Mouse (Mus musculus): ENCODE data around the gene Slc22a14. TPM values are rescaled to one million over a fixed set of nuclear protein-coding genes. Genes with fewer than 3 reads are reported as not detected.

Gene Slc22a14
- polyA plus RNA-seq, 1 experiment from 2014 or later, result not detected

DNA sequence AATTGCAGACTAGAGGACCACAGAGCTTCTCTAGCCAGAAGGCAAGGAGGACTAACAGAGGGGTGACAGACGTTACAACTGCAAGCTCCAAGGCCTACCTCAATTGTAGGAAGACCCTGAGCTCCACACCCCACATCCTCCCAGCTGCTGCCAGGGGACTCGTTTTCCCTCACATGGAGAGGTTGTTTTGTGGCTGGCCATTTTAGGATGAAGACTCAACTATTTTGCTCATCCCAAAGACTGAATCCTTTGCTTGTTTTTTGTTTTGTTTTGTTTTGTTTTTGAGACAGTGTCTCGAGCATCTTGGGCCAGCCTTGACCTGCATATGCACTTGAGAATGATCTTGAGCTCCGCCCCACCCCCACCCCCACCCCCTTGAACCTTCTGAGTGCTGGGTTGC is 206.5 kb downstream of the Slc22a14 start, which contains the start of gene Gm47289:
Gm47289 (plus strand) TSS at position 301 of the 400 bp plus-strand sequence.
- 58% methylated on average over 4 of the region's 4 CpGs for whole genome bisulfite sequencing
- H3K4me1 ChIP-seq, result peaks cover 9% of the 10 kb centered on the region

DNA sequence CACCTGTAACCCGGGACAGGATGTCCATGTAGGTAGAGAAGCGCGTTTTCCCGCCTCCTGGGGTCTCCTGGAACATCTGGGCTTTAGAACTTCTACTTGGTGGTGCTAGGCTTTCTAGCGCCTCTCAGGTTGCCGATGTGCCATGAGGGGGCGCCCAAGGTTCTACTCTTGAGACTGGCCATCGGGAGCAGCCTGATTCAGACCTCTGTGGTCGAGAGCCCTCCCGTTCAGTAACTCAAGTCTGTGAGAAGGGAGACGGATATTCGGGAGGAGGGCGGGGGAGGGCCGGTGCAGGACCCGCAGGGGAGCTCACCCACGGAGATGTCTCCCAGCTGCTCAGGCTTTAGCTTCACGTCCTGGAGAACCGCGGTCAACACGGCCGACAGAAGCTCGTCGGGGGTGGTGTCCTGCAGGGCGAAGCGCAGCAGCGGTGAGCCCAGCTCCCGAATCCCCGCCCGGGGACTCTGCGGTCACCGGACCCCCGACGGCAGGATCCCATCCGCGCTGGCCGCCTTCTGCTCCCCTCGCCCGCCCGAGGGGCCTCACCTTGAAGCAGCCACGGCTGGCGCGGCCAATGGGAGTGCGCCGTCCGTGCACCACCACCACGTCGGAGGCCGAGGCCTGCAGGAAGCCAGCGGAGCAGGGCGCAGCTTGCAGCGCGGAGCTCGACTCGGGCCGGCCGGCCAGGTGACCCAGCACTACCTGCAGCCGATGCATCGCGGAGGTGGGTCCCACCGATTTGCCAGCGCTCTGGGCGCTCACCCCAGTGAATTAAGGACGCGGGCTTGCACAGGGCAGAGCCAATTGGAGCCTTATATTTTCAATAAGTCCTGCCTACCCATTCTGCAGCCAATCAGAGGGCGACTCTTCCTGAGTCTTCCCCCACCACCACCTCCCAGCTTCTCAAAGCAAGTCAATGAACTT is 208.8 kb downstream of the Slc22a14 start, which contains the start of gene Acaa1b:
Acaa1b (minus strand) TSS at position 816 of the 924 bp plus-strand sequence.
- Histone ChIP-seq H3K27ac (replicated peaks) (0 out of 2 replicates have a peak within 1 kb of the TSS, but pooled peaks have one; percentile 15), H3K4me1 (peaks cover 12% of the 10 kb centered on the region)
- 2% methylated on average over 65 of the region's 65 CpGs for WGBS

More for the DNA sequence above, 206.5 kb downstream of the Slc22a14 start, which contains the start of gene Gm47289:
- H3K9me3 ChIP-seq, result no peaks in the 10 kb centered on the region
- no peak within 1 kb of the TSS for H3K27ac ChIP-seq (replicated peaks)
- H3K36me3 ChIP-seq (replicated peaks), result no peaks in the 10 kb centered on the region
- H3K27me3 ChIP-seq (replicated peaks; ENCODE audit: low read depth, poor library complexity, severe bottlenecking), result peaks cover 35% of the 10 kb centered on the region
- DNase-seq (ENCODE audit: low spot score), result no peak
- no peak within 1 kb of the TSS for H3K4me3 ChIP-seq

GRCm38 (mm10) chr9:119155826-119156225 is 209.5 kb downstream of the Slc22a14 start:
- peaks cover 12% of the 10 kb centered on the region for H3K4me1 ChIP-seq
- H3K36me3 ChIP-seq (replicated peaks), result no peaks in the 10 kb centered on the region
- peaks cover 35% of the 10 kb centered on the region for H3K27me3 ChIP-seq (replicated peaks; ENCODE audit: low read depth, poor library complexity, severe bottlenecking)
- H3K9me3 ChIP-seq, result no peaks in the 10 kb centered on the region
- no peak for DNase-seq (ENCODE audit: low spot score)
- WGBS, result 55% methylated on average over 7 of the region's 7 CpGs
- no peak overlapping the region for H3K4me3 ChIP-seq
- no peak overlapping the region for H3K27ac ChIP-seq (replicated peaks)

More for the DNA sequence above, 208.8 kb downstream of the Slc22a14 start, which contains the start of gene Acaa1b:
- peak within 1 kb of the TSS; percentile 67 for H3K4me3 ChIP-seq
- H3K27me3 ChIP-seq (replicated peaks; ENCODE audit: low read depth, poor library complexity, severe bottlenecking), result peaks cover 35% of the 10 kb centered on the region
- H3K36me3 ChIP-seq (replicated peaks), result no peaks in the 10 kb centered on the region
- H3K9me3 ChIP-seq, result no peaks in the 10 kb centered on the region
- peak; percentile 86 for DNase-seq (ENCODE audit: low spot score)

DNA sequence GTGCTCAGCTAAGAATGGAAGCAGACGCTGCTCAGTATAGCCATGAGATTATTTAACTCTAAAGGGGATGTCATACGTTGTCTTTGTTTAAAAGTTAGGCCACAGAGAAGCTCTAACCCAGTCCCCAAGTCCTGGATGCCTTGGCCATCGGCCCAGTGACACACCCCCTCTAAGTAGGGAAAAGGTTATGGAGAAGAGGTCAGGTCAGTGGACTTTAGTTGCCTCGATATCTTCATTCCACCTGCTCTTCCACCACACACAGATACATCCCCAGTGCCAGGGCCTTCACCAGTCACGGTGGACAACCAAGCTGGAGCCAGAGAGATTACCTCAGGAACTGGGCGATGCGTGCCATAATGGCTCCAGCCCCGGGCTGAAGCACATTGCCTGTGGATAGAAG is 209.9 kb downstream of the Slc22a14 start:
- Histone ChIP-seq H3K4me3 (no peak overlapping the region), H3K9me3 (no peaks in the 10 kb centered on the region), H3K36me3 (replicated peaks) (no peaks in the 10 kb centered on the region), H3K27me3 (replicated peaks; ENCODE audit: low read depth, poor library complexity, severe bottlenecking) (peaks cover 35% of the 10 kb centered on the region), H3K4me1 (peaks cover 12% of the 10 kb centered on the region), H3K27ac (replicated peaks) (no peak overlapping the region)
- DNase-seq (ENCODE audit: low spot score), result no peak
- 85% methylated on average over 8 of the region's 8 CpGs for WGBS

DNA sequence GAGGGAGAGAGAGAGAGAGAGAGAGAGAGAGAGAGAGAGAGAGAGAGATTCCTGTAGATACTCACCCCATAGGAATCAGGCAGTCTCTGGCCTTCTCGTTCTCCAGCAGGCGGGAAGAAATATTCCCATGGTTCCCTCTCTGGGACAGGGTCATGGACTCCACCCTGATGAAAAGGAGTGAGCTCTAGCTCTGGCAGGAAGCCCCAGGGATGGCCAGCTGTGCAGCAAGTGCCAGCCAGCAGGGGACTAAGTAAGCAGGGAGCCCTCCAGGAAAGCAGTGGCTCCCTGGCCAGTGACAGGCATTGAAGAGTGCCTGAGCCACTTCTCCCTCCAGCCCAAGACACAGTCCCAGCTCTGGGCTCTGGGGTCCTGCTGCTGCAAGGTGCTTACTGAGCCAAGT is 213.6 kb downstream of the Slc22a14 start:
- WGBS, result 56% methylated on average over 2 of the region's 2 CpGs
- no peak for DNase-seq (ENCODE audit: low spot score)
- Histone ChIP-seq H3K36me3 (replicated peaks) (no peaks in the 10 kb centered on the region), H3K27me3 (replicated peaks; ENCODE audit: low read depth, poor library complexity, severe bottlenecking) (peaks cover 21% of the 10 kb centered on the region), H3K4me1 (peaks cover 10% of the 10 kb centered on the region), H3K9me3 (no peaks in the 10 kb centered on the region), H3K4me3 (no peak overlapping the region), H3K27ac (replicated peaks) (no peak overlapping the region)

GRCm38 (mm10) chr9:119149601-119150000 is 215.8 kb downstream of the Slc22a14 start:
- H3K27me3 ChIP-seq (replicated peaks; ENCODE audit: low read depth, poor library complexity, severe bottlenecking), result no peaks in the 10 kb centered on the region; the same call in 1 of the 2 replicates
- 26% methylated on average over 5 of the region's 5 CpGs for WGBS
- H3K4me3 ChIP-seq, result no peak overlapping the region
- H3K9me3 ChIP-seq, result no peaks in the 10 kb centered on the region
- 0 out of 2 replicates have a peak, but pooled peaks cover 3% of the 10 kb centered on the region for H3K4me1 ChIP-seq
- H3K27ac ChIP-seq (replicated peaks), result no peak overlapping the region
- H3K36me3 ChIP-seq (replicated peaks), result no peaks in the 10 kb centered on the region
- DNase-seq (ENCODE audit: low spot score), result peak; percentile 84

DNA sequence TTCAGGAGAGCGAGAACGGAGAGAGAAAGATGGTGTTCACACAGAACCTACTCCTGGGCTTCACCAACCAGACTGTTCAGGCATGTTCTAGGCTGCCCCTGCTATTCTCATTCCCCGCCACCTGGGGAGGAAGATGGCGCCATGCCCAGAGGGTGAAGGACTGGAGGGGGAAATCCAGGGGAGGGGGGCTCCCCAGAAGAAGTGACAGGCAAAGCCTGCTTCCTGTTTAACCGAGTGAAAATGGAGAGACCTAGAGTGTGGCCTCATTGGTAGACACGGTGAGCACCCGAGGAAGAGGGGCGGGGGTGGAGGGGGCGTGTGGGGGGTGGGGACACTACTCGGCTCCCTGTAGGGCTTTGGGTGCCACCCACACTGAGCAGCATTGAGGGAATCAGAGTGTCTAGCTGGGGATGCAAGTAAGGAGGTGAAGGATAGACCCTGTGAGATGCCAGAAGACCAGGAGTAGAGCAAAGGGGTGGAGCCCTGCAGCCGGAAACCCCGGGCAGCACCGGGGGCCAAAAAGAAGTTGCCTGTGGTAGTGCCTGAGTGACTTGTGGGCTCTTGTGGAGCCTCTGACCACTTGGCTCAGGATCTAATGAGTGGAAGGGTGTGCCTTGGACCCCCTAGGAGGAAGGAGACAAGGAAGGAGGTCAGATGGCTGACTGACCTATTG is 219.1 kb downstream of the Slc22a14 start:
- Histone ChIP-seq H3K36me3 (replicated peaks) (no peaks in the 10 kb centered on the region), H3K4me3 (no peak overlapping the region), H3K9me3 (no peaks in the 10 kb centered on the region), H3K27ac (replicated peaks) (no peak overlapping the region), H3K27me3 (replicated peaks; ENCODE audit: low read depth, poor library complexity, severe bottlenecking) (no peaks in the 10 kb centered on the region), H3K4me1 (no peaks in the 10 kb centered on the region)
- DNase-seq (ENCODE audit: low spot score), result no peak
- WGBS, result 76% methylated on average over 13 of the region's 13 CpGs

- H3K36me3 ChIP-seq (replicated peaks), result no peaks in the 10 kb centered on the region
- H3K9me3 ChIP-seq, result no peaks in the 10 kb centered on the region
- no peak for DNase-seq (ENCODE audit: low spot score)
- H3K4me1 ChIP-seq, result no peaks in the 10 kb centered on the region
- no peak overlapping the region for H3K4me3 ChIP-seq
- WGBS, result 59% methylated on average over 6 of the region's 6 CpGs
- no peaks in the 10 kb centered on the region for H3K27me3 ChIP-seq (replicated peaks; ENCODE audit: low read depth, poor library complexity, severe bottlenecking)
- H3K27ac ChIP-seq (replicated peaks), result no peak overlapping the region
Measured at GRCm38 (mm10) chr9:119145638-119146037, 219.7 kb downstream of the Slc22a14 start.

DNA sequence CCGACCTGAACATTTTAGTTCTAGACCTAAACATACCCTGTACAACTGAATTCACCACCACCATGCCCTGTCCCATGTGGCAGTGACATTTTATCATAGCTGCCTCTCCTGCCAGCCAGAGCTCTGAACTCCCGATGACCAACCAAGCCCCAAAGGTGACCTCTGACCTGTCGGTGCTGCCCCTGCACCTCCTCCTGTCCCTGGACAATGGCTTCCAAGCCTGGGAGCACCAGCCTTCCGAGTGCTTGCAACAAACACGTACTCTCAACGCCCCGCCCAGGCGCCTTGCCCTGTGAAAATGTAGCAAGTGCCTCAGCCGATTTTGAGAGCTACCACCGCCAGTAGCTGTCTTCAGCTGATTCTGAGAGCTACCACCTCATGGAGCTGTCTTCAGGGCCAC is 220.2 kb downstream of the Slc22a14 start:
- no peak for DNase-seq (ENCODE audit: low spot score)
- Histone ChIP-seq H3K27me3 (replicated peaks; ENCODE audit: low read depth, poor library complexity, severe bottlenecking) (no peaks in the 10 kb centered on the region), H3K36me3 (replicated peaks) (no peaks in the 10 kb centered on the region), H3K4me1 (no peaks in the 10 kb centered on the region), H3K9me3 (no peaks in the 10 kb centered on the region), H3K4me3 (no peak overlapping the region), H3K27ac (replicated peaks) (no peak overlapping the region)
- WGBS, result 50% methylated on average over 10 of the region's 10 CpGs

- H3K27ac ChIP-seq (replicated peaks), result no peak overlapping the region
- H3K4me3 ChIP-seq, result no peak overlapping the region
- H3K36me3 ChIP-seq (replicated peaks), result no peaks in the 10 kb centered on the region
- no peaks in the 10 kb centered on the region for H3K4me1 ChIP-seq
- no peak for DNase-seq (ENCODE audit: low spot score)
- H3K9me3 ChIP-seq, result no peaks in the 10 kb centered on the region
- 86% methylated on average over 8 of the region's 8 CpGs for WGBS
- no peaks in the 10 kb centered on the region for H3K27me3 ChIP-seq (replicated peaks; ENCODE audit: low read depth, poor library complexity, severe bottlenecking)
Measured at GRCm38 (mm10) chr9:119144696-119145095, 220.7 kb downstream of the Slc22a14 start.

- H3K27ac ChIP-seq (replicated peaks), result no peak overlapping the region
- no peaks in the 10 kb centered on the region for H3K36me3 ChIP-seq (replicated peaks)
- 78% methylated on average over 9 of the region's 9 CpGs for WGBS
- H3K27me3 ChIP-seq (replicated peaks; ENCODE audit: low read depth, poor library complexity, severe bottlenecking), result no peaks in the 10 kb centered on the region
- H3K9me3 ChIP-seq, result no peaks in the 10 kb centered on the region
- no peak overlapping the region for H3K4me3 ChIP-seq
- no peak for DNase-seq (ENCODE audit: low spot score)
- H3K4me1 ChIP-seq, result no peaks in the 10 kb centered on the region
Measured at GRCm38 (mm10) chr9:119143372-119143771, 222.0 kb downstream of the Slc22a14 start.

- DNase-seq (ENCODE audit: low spot score), result no peak
- Histone ChIP-seq H3K4me1 (0 out of 2 replicates have a peak, but pooled peaks cover 3% of the 10 kb centered on the region), H3K9me3 (no peaks in the 10 kb centered on the region), H3K27me3 (replicated peaks; ENCODE audit: low read depth, poor library complexity, severe bottlenecking) (no peaks in the 10 kb centered on the region), H3K27ac (replicated peaks) (no peak overlapping the region), H3K4me3 (no peak overlapping the region), H3K36me3 (replicated peaks) (no peaks in the 10 kb centered on the region)
- 88% methylated on average over 5 of the region's 5 CpGs for WGBS
Measured at GRCm38 (mm10) chr9:119142066-119142465, 223.3 kb downstream of the Slc22a14 start.
